Mouse (Mus musculus) embryonic facial prominence, embryonic 15.5 days (tissue): ENCODE measurements around the gene Ift43. TPM values are rescaled to one million over a fixed set of nuclear protein-coding genes. Genes with fewer than 3 reads are reported as not detected.

Experiments
- ATAC-seq: fragments of 200-750 bp; cut with Nextera tagmentation; 2 replicates; pipeline ENCODE4 v1.8.0; 2017; ENCODE audit warnings: low read depth, moderate TSS enrichment; ENCODE audit not compliant: insufficient number of reproducible peaks, low FRiP score, low TSS enrichment
- H3K27ac ChIP-seq: fragments of 300-500 bp; sonication (generic); replicated peaks from 2 replicates; pipeline ENCODE4 v1.5.1; 2015; ENCODE audit warnings: mild to moderate bottlenecking, inconsistent platforms
- H3K27me3 ChIP-seq: fragments of 300-500 bp; sonication (generic); 2 replicates; pipeline ENCODE4 v1.6.1; 2015; ENCODE audit warnings: inconsistent platforms
- H3K36me3 ChIP-seq: fragments of 300-500 bp; sonication (generic); 2 replicates; pipeline ENCODE4 v1.6.1; 2015; ENCODE audit warnings: mild to moderate bottlenecking, inconsistent platforms
- H3K4me1 ChIP-seq: fragments of 300-500 bp; sonication (generic); 2 replicates; pipeline ENCODE4 v1.6.1; 2015; ENCODE audit warnings: inconsistent platforms
- H3K4me2 ChIP-seq: fragments of 300-500 bp; sonication (generic); replicated peaks from 2 replicates; pipeline ENCODE4 v1.6.1; 2015; ENCODE audit warnings: mild to moderate bottlenecking, inconsistent platforms
- H3K4me3 ChIP-seq: fragments of 300-500 bp; sonication (generic); replicated peaks from 2 replicates; pipeline ENCODE4 v1.5.1; 2015; ENCODE audit warnings: mild to moderate bottlenecking, inconsistent platforms
- H3K9ac ChIP-seq: fragments of 300-500 bp; sonication (generic); 2 replicates; pipeline ENCODE4 v1.6.1; 2015; ENCODE audit warnings: inconsistent platforms
- H3K9me3 ChIP-seq: fragments of 300-500 bp; sonication (generic); replicated peaks from 2 replicates; pipeline ENCODE4 v1.6.1; 2016; ENCODE audit warnings: inconsistent platforms
- WGBS: fragments of 180-500 bp; shearing (Covaris S2); methylation state at CpG from one replicate; pipeline ENCODE4 v1.1.7; 2015; 5-methylcytosine and 5-hydroxymethylcytosine counted together
- polyA plus RNA-seq: library from polyadenylated mRNA; unstranded; fragments of >200 nt; fragmentation: Nextera tagmentation; extraction: Ambion mirVana; gene quantifications from 2 replicates; pipeline ENCODE4 v1.2.1, GENCODE M21; 2015

Ift43 gene
- polyA plus RNA-seq, 1 experiment from 2014 or later = 97.9 TPM

DNA sequence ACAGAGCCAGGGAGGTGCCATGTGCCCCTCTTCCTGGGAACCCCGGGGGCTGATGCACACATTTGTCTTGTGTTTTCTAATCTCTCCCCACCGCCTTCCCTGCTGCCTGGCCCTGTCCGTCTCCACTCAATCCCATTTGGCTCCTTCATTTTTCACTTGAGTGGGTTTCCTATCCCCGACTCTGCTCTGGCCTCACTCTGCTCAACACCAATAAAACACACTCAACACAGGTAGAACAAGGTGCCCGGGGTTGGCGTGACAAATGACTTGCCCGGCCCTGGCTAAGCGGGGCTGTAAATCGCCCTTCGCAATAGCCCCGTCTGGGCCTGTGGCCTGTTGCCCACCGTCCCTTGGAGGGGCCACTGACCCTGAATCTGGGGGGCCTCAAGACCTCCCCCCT lies 92.0 kb downstream of the Ift43 start:
- no peak for ATAC-seq
- no peak overlapping the region for H3K27ac ChIP-seq
- H3K27me3 ChIP-seq = no peaks in the 10 kb centered on the region
- H3K4me3 ChIP-seq = no peak overlapping the region
- peaks cover 11% of the 10 kb centered on the region for H3K4me1 ChIP-seq
- 72% methylated on average over 12 of the region's 12 CpGs for WGBS
- no peaks in the 10 kb centered on the region for H3K36me3 ChIP-seq
- no peaks in the 10 kb centered on the region for H3K9me3 ChIP-seq
- H3K9ac ChIP-seq = no peak overlapping the region
- no peak overlapping the region for H3K4me2 ChIP-seq

DNA sequence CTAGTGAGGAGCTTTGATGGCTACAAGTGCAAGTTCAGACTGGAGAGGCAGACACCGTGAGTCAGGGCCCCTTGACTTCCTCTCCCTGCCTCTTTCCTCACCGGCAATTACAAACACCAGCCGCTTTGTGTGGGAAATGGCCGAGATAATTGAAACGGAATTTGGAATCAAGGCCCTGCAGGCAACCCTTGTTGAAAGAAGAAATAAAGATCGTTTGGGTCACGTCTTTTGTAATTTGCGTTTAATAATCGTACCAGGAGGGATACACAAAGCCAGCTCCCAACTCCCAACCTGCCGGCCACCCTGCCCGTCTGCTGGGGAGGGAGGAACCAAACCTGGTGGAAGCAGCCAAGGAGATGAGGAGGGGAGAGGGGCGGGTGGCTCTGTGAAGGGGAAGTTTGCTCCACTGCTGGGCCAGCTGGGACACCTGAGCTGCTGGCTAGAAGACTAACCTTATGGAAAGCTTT lies 93.2 kb downstream of the Ift43 start:
- H3K27ac ChIP-seq = no peak overlapping the region
- ATAC-seq = no peak
- H3K4me1 ChIP-seq = peaks cover 12% of the 10 kb centered on the region
- no peak overlapping the region for H3K4me3 ChIP-seq
- no peak overlapping the region for H3K9ac ChIP-seq
- 9% methylated on average over 12 of the region's 12 CpGs for WGBS
- no peaks in the 10 kb centered on the region for H3K27me3 ChIP-seq
- peak overlapping the region; percentile 12; the same call in 1 of the 2 replicates for H3K4me2 ChIP-seq
- no peaks in the 10 kb centered on the region for H3K36me3 ChIP-seq
- H3K9me3 ChIP-seq = no peaks in the 10 kb centered on the region

DNA sequence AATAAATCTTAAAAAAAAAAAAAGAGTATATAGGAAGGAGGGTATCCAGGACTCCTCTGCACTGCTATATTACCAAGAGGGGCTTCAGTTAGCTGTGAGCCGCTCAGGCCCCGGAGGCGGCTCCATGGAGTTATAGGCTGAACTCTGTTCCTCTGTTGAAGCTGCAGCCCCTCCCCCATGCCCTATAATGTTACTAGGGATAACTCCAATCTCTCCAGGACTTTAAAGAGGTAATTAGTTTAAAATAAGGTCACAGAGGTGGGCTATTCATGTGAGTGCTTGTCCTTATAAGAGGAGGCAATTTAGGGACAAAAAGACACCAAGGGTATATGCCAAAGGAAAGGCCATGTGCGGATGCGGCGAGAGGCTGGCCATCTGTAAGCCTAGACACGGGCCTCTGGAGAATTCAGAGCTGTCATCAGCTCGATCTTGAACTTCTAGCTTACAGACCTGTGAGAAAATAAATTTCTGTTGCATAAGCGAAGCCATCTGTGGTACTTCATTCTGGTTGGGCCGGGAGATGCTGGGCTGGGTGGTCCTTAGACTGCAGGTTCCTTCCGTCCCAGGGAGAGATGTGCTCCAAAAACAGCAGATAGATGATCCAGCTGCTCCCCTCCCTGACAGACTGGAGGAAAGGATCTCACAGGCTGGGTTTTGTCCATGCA lies 94.5 kb downstream of the Ift43 start:
- Histone ChIP-seq H3K4me1 (peaks cover 12% of the 10 kb centered on the region), H3K27ac (no peak overlapping the region), H3K27me3 (no peaks in the 10 kb centered on the region), H3K9ac (no peak overlapping the region), H3K4me2 (no peak overlapping the region), H3K4me3 (no peak overlapping the region), H3K36me3 (no peaks in the 10 kb centered on the region), H3K9me3 (no peaks in the 10 kb centered on the region)
- no peak for ATAC-seq
- WGBS = 38% methylated on average over 11 of the region's 11 CpGs

DNA sequence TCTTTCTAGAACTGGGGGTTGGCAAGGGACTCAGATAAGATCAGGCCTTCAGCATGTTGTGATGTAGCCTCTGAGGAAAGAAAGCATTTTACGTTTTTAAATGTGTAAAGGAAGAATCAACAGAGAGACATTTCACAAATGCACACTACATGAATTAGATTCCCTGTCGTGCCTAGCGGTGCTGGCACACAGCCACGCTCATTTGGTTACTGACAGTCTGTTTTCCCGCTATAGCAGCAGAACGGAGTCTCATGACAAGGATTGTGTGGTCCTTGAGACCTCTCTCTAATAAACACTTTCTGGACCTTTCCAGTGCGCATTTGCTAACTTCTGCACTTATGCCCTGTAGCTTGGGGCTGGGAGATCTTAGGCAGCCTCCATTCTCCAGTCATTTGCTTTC lies 96.9 kb downstream of the Ift43 start:
- Histone ChIP-seq H3K4me2 (no peak overlapping the region), H3K9ac (no peak overlapping the region), H3K27me3 (no peaks in the 10 kb centered on the region), H3K36me3 (no peaks in the 10 kb centered on the region), H3K27ac (no peak overlapping the region), H3K4me3 (no peak overlapping the region), H3K4me1 (peaks cover 12% of the 10 kb centered on the region), H3K9me3 (no peaks in the 10 kb centered on the region)
- ATAC-seq = no peak
- 40% methylated on average over 7 of the region's 7 CpGs for WGBS

DNA sequence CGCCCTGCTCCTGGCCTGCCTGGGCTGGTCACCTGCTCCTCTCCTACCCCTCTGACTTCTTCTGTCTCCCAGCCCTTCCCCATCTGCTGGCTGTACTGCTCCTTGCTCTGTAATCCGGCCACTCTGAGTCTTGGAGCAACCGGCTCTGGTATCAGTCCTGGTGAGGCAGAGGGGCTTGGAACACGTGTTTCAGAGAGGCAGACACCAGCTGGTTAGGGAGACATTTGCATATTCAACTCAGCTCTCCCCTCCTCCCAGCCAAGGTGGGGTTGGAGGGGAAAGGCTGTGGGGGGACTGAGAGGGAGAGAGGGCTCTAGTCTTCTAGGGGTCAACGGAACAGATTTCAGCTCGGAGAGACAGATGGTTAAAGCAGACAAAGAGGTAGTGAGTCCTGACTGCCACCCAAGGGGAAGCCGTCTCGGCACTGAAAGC lies 99.0 kb downstream of the Ift43 start:
- no peak overlapping the region for H3K9ac ChIP-seq
- 0 out of 2 replicates have a peak, but pooled peaks cover 12% of the 10 kb centered on the region for H3K4me1 ChIP-seq
- H3K4me3 ChIP-seq = no peak overlapping the region
- no peak for ATAC-seq
- WGBS = 20% methylated on average over 8 of the region's 8 CpGs
- no peaks in the 10 kb centered on the region for H3K36me3 ChIP-seq
- no peaks in the 10 kb centered on the region for H3K27me3 ChIP-seq
- H3K9me3 ChIP-seq = no peaks in the 10 kb centered on the region
- H3K27ac ChIP-seq = no peak overlapping the region
- no peak overlapping the region for H3K4me2 ChIP-seq

DNA sequence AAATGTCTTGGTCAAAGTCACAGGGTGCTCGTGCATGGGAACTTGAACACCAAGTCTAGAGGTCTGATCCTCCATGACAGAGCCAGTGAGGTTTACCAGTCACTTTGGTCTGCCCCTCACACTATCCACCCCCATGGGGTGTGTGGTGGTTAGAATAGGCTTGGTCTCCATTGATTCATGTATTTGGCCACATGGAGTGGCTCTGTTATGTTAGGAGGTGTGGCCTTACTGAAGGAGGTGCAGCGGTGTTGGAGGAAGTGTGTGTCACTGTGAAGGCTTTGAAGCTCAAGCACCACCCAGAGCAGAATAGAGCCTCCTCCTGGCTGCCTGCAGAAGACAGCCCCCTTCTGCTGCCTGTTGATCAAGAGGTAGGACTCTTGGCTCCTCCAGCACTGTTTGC lies 99.5 kb downstream of the Ift43 start:
- Histone ChIP-seq H3K9ac (no peak overlapping the region), H3K27ac (no peak overlapping the region), H3K4me3 (no peak overlapping the region), H3K27me3 (no peaks in the 10 kb centered on the region), H3K4me1 (0 out of 2 replicates have a peak, but pooled peaks cover 10% of the 10 kb centered on the region), H3K4me2 (no peak overlapping the region), H3K36me3 (no peaks in the 10 kb centered on the region), H3K9me3 (no peaks in the 10 kb centered on the region)
- 49% methylated on average over 2 of the region's 2 CpGs for WGBS
- no peak for ATAC-seq

DNA sequence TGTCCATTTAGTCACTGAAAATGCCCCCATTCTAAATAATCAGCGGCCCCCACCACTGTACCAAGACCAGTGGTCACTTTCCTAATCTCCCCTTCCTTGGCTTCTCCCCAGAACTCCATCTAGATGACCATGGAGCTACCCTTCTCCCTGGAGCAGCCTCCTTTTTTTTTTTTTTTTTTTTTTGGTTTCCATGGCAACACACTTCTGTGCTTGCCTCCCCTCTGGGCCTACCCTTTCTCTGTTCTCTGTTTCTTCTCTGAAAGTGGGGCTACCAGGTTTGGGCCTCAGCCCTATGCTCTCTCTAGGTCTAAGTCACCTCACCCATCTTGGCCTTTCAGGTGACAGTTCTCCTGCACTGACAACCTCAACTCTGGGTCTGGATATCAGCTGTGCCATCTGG lies 100.1 kb downstream of the Ift43 start:
- no peak overlapping the region for H3K4me2 ChIP-seq
- ATAC-seq = no peak
- H3K4me1 ChIP-seq = 0 out of 2 replicates have a peak, but pooled peaks cover 5% of the 10 kb centered on the region
- H3K9me3 ChIP-seq = no peaks in the 10 kb centered on the region
- no peak overlapping the region for H3K9ac ChIP-seq
- no peak overlapping the region for H3K27ac ChIP-seq
- no peaks in the 10 kb centered on the region for H3K36me3 ChIP-seq
- WGBS = 88% methylated on average over 1 of the region's 1 CpGs
- H3K4me3 ChIP-seq = no peak overlapping the region
- H3K27me3 ChIP-seq = no peaks in the 10 kb centered on the region

DNA sequence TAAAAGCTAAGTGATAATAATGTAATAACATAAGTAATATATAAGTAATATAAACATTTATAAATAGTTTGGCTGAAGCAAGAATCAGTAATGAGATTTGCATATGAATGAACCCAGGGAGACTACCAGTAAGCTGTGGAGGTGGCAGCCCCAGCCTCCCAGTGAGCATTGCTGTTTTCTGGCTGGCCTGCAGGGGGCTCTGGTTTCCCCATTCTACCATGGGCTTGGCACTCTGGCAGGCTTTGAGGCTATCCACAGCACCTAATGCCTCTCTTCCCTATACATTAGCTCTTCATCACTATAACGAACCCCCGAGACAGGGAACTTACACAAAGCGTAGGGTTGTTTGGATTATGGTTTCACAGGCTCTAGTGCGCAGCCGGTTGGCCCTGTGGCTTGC lies 105.8 kb downstream of the Ift43 start:
- WGBS = 63% methylated on average over 5 of the region's 5 CpGs
- H3K27ac ChIP-seq = no peak overlapping the region
- no peak for ATAC-seq
- H3K9ac ChIP-seq = no peak overlapping the region
- H3K36me3 ChIP-seq = no peaks in the 10 kb centered on the region
- H3K4me2 ChIP-seq = no peak overlapping the region
- H3K9me3 ChIP-seq = no peaks in the 10 kb centered on the region
- no peak overlapping the region for H3K4me3 ChIP-seq
- H3K27me3 ChIP-seq = no peaks in the 10 kb centered on the region
- no peaks in the 10 kb centered on the region for H3K4me1 ChIP-seq

DNA sequence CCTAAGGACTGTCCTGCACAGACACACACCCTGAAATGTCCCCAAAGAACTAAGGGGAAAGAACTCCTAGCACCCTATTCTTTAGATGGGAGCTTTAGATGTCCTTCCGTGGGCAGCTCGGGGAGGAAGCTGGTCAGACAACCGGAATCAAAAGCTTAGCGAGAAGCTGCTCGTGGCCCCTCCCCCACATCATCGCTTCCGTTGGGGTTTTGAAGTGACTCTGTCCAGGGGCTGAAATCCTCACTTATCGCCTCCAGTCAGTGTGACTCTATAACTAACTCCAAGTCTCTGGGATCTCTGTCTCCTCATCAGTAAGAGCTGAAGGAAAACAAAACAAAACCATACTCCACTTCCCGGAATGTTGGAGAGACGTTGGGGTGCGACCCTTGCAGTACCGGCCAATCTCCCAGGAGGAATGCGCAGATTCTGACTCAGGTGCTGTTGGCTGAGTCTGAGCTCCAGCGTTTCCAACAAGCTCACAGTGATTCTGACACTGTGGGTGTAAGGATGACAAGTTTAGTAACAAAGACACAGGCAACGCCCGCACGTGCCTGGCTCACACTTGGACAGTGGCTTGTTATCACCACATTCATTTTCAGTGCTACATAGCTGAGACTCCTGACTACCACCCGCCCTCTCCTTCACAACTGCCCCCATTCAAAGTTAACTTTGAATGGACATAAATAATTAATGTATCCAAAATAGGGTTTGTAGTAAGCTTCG lies 107.4 kb downstream of the Ift43 start:
- Histone ChIP-seq H3K27ac (no peak overlapping the region), H3K9ac (no peak overlapping the region), H3K27me3 (no peaks in the 10 kb centered on the region), H3K36me3 (no peaks in the 10 kb centered on the region), H3K4me2 (no peak overlapping the region), H3K4me1 (no peaks in the 10 kb centered on the region), H3K9me3 (no peaks in the 10 kb centered on the region), H3K4me3 (no peak overlapping the region)
- no peak for ATAC-seq
- WGBS = 23% methylated on average over 19 of the region's 19 CpGs

DNA sequence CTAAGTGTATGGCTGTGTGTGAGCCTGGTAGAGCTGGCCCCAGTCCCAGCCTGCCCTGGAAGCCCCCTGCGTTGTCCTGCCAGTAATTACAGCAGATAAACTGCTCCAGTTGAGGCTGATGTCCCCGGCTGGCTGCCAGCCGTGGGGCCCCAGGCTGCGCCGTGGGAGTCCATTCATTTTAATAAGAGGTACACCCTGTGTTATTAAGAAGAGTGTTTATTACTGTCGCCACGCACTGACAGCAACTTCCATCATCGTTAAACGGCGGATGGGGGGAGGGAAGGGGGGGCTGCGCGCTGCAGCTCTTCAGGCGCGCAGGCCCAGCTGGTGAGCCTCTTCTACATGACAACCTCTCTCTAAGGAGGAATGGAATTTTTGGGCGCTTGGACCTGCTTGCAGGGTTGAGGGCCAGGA lies 109.7 kb downstream of the Ift43 start:
- Histone ChIP-seq H3K27ac (no peak overlapping the region), H3K36me3 (no peaks in the 10 kb centered on the region), H3K4me3 (no peak overlapping the region), H3K27me3 (no peaks in the 10 kb centered on the region), H3K9me3 (no peaks in the 10 kb centered on the region), H3K4me2 (no peak overlapping the region), H3K9ac (no peak overlapping the region), H3K4me1 (no peaks in the 10 kb centered on the region)
- 43% methylated on average over 15 of the region's 15 CpGs for WGBS
- no peak for ATAC-seq

DNA sequence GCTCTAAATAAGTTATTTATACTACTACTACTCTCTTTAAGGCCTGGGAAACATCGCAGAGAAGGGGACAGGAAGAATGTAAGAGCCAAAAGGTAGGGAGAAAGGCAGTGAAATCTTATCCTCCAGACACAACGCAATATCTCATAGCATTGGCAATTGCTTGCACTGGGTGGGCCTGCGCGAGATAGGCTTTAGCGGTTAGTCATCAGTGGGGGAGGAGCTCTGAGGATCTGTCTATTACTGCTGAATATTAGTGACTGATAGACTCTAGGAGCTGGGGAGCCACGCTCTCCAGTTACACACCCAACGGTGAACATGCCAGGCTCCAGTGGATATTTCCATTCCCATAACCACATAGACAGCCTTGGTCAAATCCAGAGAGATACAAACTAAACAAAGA lies 114.6 kb downstream of the Ift43 start:
- no peak overlapping the region for H3K9ac ChIP-seq
- H3K9me3 ChIP-seq = no peaks in the 10 kb centered on the region
- no peak overlapping the region for H3K27ac ChIP-seq
- H3K27me3 ChIP-seq = no peaks in the 10 kb centered on the region
- ATAC-seq = no peak
- no peaks in the 10 kb centered on the region for H3K36me3 ChIP-seq
- no peaks in the 10 kb centered on the region for H3K4me1 ChIP-seq
- WGBS = 91% methylated on average over 7 of the region's 7 CpGs
- H3K4me2 ChIP-seq = no peak overlapping the region
- no peak overlapping the region for H3K4me3 ChIP-seq
